Mouse (Mus musculus): Measurements from ENCODE around the gene Crb3. TPM values are rescaled to one million over a fixed set of nuclear protein-coding genes. Genes with fewer than 3 reads are reported as not detected.
"Not testable (repeated sequence)": the region's sequence is repeated elsewhere in the genome, so short reads cannot be mapped to it uniquely, and the experiment has no call there.

Crb3 gene
- polyA plus RNA-seq, 1 experiment from 2014 or later = 62.6 TPM

DNA sequence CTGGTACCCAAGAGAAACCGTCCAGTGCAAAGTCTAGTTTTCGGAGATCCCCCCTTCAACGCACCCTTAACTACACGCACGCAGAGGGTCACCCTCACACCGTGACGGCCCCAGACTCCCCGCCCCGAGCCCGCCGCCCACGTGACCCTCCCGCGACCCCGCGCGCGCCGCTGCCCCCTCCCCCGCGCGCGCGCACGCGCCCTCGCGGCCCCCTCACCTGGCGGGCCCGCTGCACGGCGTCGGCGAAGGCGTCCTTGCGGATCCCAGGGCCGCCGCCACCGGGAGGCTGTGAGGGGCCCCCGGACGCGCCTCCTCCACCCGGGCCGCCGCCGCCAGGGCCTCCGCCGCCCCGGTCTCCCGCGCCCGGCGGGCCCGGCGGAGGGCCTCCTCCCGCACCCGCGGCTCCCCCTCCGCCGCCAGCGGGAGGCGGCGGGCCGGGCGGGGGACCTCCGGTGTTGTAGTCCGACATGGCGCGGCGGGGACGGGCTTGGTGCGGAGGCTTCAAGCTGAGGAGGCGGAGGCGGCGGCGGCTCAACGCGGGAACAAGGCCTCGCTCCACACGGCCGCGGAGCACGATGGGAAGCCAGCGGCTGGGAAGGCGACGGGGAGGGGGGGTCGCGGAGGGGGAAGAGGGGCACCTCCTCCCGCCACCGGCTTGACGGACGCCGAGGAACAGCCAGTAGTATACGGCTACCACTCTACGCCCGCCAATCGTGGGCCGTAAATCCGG lies 27.8 kb upstream of the Crb3 start, which contains the start of gene Khsrp:
Khsrp (minus strand) TSS at position 592 of the 730 bp plus-strand sequence.
- Histone ChIP-seq H3K4me3 (ENCODE audit: low read length) (peak within 1 kb of the TSS; percentile 89), H3K27me3 (ENCODE audit: control insufficient read depth, insufficient read depth, low read depth, low read length) (no peaks in the 10 kb centered on the region), H3K4me2 (ENCODE audit: low read depth, low read length) (peak within 1 kb of the TSS; percentile 92), H3K36me3 (ENCODE audit: control insufficient read depth, insufficient read depth, low read length) (peaks cover 11% of the 10 kb centered on the region), H3K4me1 (replicated peaks; ENCODE audit: control insufficient read depth, insufficient read depth, low read length) (peaks cover 14% of the 10 kb centered on the region), H3K9ac (ENCODE audit: low read length) (peak within 1 kb of the TSS; percentile 99), H3K27ac (ENCODE audit: low read length) (peak within 1 kb of the TSS; percentile 93), H3K9me3 (ENCODE audit: control insufficient read depth, low read length) (no peaks in the 10 kb centered on the region)
- ATAC-seq (ENCODE audit: low read depth) = no peak
- WGBS = 0% methylated on average over 45 of the region's 99 CpGs

DNA sequence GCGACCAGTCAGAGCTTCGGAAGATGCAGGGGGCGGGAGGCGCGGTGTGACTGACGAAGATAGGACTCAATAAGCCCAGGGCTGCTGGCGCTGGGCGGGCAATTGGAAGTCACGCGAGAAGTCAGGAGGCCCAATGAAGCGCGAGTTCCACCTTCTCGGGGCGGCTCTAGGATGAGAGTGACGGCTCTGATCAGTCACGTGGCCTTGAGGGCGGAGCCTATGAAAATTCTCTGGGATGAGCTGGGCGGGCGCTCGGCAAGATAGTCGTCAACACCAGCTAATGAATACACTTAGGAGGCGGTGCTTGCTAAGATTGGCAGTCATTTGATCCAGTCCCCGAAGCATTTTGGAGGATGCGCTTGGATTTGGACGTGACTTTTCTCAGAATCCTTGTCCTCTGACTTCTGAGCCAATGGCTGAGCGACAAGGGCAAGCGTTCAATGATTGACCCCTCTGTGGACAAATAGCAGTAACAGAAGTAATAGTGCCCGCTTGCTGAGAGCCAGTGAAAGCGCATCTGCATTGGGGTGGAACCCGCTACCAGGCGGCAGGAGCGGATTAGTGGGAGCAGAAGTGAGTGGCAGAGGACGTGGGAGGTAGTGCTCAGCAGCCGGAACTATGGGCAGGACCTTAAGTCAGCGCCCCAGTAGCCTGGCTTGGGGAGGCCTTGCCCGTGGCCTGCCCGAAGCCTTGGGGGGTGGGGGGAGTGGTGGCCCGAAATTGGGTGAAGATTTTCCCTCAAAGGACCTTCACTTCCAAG lies 27.1 kb upstream of the Crb3 start:
- peak overlapping the region; percentile 89 for H3K27ac ChIP-seq (ENCODE audit: low read length)
- H3K4me1 ChIP-seq (replicated peaks; ENCODE audit: control insufficient read depth, insufficient read depth, low read length) = peaks cover 14% of the 10 kb centered on the region
- under 1% methylated on average over 38 of the region's 38 CpGs for WGBS
- peak; percentile 96 for ATAC-seq (ENCODE audit: low read depth)
- H3K36me3 ChIP-seq (ENCODE audit: control insufficient read depth, insufficient read depth, low read length) = peaks cover 7% of the 10 kb centered on the region
- H3K9ac ChIP-seq (ENCODE audit: low read length) = peak overlapping the region; percentile 66
- no peaks in the 10 kb centered on the region for H3K9me3 ChIP-seq (ENCODE audit: control insufficient read depth, low read length)
- H3K4me3 ChIP-seq (ENCODE audit: low read length) = peak overlapping the region; percentile 48
- H3K4me2 ChIP-seq (ENCODE audit: low read depth, low read length) = peak overlapping the region; percentile 60
- H3K27me3 ChIP-seq (ENCODE audit: control insufficient read depth, insufficient read depth, low read depth, low read length) = no peaks in the 10 kb centered on the region

DNA sequence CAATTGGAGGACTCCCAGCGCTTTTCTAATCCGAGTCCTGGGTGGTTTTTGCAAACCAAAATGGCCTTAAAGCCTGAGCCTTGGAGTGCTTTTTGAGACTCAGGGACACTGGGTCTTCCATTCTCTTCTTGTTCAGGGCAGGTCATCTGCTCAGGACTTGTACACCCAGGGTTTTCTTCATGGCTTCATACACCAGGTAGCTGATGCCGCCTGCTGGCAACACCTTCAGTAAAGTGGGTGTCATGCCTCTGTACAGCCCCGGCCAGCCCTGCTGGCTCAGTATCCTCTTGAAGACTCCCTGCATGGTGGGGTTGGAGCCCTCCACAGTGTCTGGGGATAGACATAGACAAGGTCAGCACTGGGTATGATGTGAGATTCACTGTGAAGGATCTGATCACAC lies 26.1 kb upstream of the Crb3 start:
- Histone ChIP-seq H3K9me3 (ENCODE audit: control insufficient read depth, low read length) (no peaks in the 10 kb centered on the region), H3K27me3 (ENCODE audit: control insufficient read depth, insufficient read depth, low read depth, low read length) (peaks cover under 1% of the 10 kb centered on the region; the same call in 1 of the 2 replicates), H3K4me1 (replicated peaks; ENCODE audit: control insufficient read depth, insufficient read depth, low read length) (peaks cover 14% of the 10 kb centered on the region), H3K27ac (ENCODE audit: low read length) (no peak overlapping the region), H3K9ac (ENCODE audit: low read length) (no peak overlapping the region), H3K4me2 (ENCODE audit: low read depth, low read length) (no peak overlapping the region), H3K4me3 (ENCODE audit: low read length) (no peak overlapping the region), H3K36me3 (ENCODE audit: control insufficient read depth, insufficient read depth, low read length) (peaks cover 4% of the 10 kb centered on the region)
- 89% methylated on average over 4 of the region's 4 CpGs for WGBS
- no peak for ATAC-seq (ENCODE audit: low read depth)

DNA sequence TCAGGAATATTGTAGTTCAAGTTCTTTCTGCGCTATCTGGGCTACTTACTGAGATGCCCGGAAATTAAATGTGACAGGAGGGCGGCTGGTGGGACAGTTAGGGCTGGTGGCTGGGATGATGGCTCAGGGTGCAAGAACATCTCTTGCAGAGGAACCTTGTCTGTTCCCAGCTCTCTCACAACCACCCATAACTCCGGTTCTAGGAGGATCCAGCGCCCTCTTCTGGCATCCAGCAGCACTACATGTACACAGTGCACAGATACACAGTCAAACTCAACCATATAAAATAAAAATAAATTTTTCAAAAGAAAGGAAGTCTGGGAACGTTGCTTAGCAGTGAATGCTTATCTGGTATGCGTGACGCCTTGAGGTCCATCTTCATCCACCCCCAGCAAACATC lies 19.9 kb upstream of the Crb3 start:
- Histone ChIP-seq H3K4me1 (replicated peaks; ENCODE audit: control insufficient read depth, insufficient read depth, low read length) (no peaks in the 10 kb centered on the region), H3K4me3 (ENCODE audit: low read length) (no peak overlapping the region), H3K9me3 (ENCODE audit: control insufficient read depth, low read length) (no peaks in the 10 kb centered on the region), H3K27me3 (ENCODE audit: control insufficient read depth, insufficient read depth, low read depth, low read length) (peaks cover 2% of the 10 kb centered on the region; the same call in 1 of the 2 replicates), H3K36me3 (ENCODE audit: control insufficient read depth, insufficient read depth, low read length) (no peaks in the 10 kb centered on the region), H3K9ac (ENCODE audit: low read length) (no peak overlapping the region), H3K4me2 (ENCODE audit: low read depth, low read length) (no peak overlapping the region), H3K27ac (ENCODE audit: low read length) (no peak overlapping the region)
- ATAC-seq (ENCODE audit: low read depth) = no peak
- 33% methylated on average over 8 of the region's 8 CpGs for WGBS

DNA sequence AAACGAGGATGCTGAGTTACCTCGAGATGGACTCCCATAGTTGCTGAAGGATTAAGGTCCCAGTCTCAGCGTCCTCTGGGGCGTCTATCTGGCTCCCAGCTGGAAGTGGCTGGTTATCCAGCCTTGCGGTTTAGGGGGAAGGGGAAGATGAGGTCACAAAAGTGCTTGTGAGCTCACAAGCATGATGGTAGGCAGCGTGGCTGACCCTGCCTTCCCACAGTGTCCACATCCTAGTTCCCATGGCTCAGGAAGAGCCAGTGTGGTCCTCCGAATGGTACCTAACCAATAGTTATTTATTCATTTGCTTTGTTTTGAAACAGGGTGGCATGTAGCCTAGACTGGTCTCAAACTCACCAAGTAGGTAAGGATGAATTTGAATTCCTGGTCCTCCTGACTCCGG lies 17.4 kb upstream of the Crb3 start, which contains the start of gene Slc25a41:
Slc25a41 (minus strand) TSS at position 101 of the 400 bp plus-strand sequence.
- Histone ChIP-seq H3K9me3 (ENCODE audit: control insufficient read depth, low read length) (no peaks in the 10 kb centered on the region), H3K4me3 (ENCODE audit: low read length) (no peak within 1 kb of the TSS), H3K4me2 (ENCODE audit: low read depth, low read length) (no peak within 1 kb of the TSS), H3K27me3 (ENCODE audit: control insufficient read depth, insufficient read depth, low read depth, low read length) (peaks cover 2% of the 10 kb centered on the region; the same call in 1 of the 2 replicates), H3K9ac (ENCODE audit: low read length) (no peak within 1 kb of the TSS), H3K27ac (ENCODE audit: low read length) (no peak within 1 kb of the TSS), H3K36me3 (ENCODE audit: control insufficient read depth, insufficient read depth, low read length) (no peaks in the 10 kb centered on the region), H3K4me1 (replicated peaks; ENCODE audit: control insufficient read depth, insufficient read depth, low read length) (no peaks in the 10 kb centered on the region)
- no peak for ATAC-seq (ENCODE audit: low read depth)
- 68% methylated on average over 8 of the region's 8 CpGs for WGBS

DNA sequence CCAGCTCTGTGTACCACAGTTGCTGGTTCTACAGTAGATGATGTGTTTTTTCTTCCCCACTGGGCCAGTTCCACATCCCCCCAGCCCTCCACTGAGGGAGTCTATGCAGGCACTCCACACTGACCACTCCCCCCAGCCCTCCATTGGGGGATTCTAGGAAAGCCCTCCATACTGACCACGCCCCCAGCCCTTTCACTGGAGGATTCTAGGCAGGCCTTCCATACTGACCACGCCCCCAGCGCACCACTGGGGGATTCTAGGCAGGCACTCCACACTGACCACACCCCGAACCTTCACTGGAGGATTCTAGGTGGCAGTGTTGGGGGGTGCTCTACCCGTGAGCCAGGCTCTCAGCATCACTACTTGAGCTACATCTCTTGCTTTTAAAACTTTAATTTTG lies 11.5 kb upstream of the Crb3 start:
- H3K27me3 ChIP-seq (ENCODE audit: control insufficient read depth, insufficient read depth, low read depth, low read length) = no peaks in the 10 kb centered on the region
- peak; percentile 53; the same call in 1 of the 2 replicates for ATAC-seq (ENCODE audit: low read depth)
- H3K4me3 ChIP-seq (ENCODE audit: low read length) = no peak overlapping the region
- no peak overlapping the region for H3K27ac ChIP-seq (ENCODE audit: low read length)
- no peaks in the 10 kb centered on the region for H3K9me3 ChIP-seq (ENCODE audit: control insufficient read depth, low read length)
- no peaks in the 10 kb centered on the region for H3K36me3 ChIP-seq (ENCODE audit: control insufficient read depth, insufficient read depth, low read length)
- no peaks in the 10 kb centered on the region for H3K4me1 ChIP-seq (replicated peaks; ENCODE audit: control insufficient read depth, insufficient read depth, low read length)
- no peak overlapping the region for H3K9ac ChIP-seq (ENCODE audit: low read length)
- 28% methylated on average over 5 of the region's 5 CpGs for WGBS
- no peak overlapping the region for H3K4me2 ChIP-seq (ENCODE audit: low read depth, low read length)

DNA sequence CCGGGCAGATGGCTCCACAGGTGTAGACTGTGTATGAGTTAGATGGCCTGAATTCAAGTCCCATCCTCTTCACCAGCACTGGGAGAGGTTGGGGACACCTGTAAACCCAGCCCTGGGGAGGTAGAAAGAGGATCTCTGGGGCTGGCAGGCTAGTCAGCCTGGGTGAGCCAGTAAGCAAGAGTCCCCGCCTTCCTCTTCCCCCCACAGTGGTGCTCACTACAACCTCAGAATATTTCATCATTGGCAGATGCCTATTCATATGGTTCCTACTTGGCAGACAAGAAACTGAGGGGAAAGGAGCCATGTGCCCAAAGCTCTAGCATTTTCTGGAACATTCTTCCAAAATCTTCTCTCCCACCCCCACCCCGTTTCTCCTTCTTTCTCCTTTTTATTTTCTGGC lies 10.1 kb upstream of the Crb3 start:
- no peak for ATAC-seq (ENCODE audit: low read depth)
- Histone ChIP-seq H3K36me3 (ENCODE audit: control insufficient read depth, insufficient read depth, low read length) (no peaks in the 10 kb centered on the region), H3K4me3 (ENCODE audit: low read length) (no peak overlapping the region), H3K27ac (ENCODE audit: low read length) (no peak overlapping the region), H3K27me3 (ENCODE audit: control insufficient read depth, insufficient read depth, low read depth, low read length) (no peaks in the 10 kb centered on the region), H3K4me1 (replicated peaks; ENCODE audit: control insufficient read depth, insufficient read depth, low read length) (no peaks in the 10 kb centered on the region), H3K9me3 (ENCODE audit: control insufficient read depth, low read length) (no peaks in the 10 kb centered on the region), H3K9ac (ENCODE audit: low read length) (no peak overlapping the region), H3K4me2 (ENCODE audit: low read depth, low read length) (no peak overlapping the region)
- 82% methylated on average over 3 of the region's 3 CpGs for WGBS

DNA sequence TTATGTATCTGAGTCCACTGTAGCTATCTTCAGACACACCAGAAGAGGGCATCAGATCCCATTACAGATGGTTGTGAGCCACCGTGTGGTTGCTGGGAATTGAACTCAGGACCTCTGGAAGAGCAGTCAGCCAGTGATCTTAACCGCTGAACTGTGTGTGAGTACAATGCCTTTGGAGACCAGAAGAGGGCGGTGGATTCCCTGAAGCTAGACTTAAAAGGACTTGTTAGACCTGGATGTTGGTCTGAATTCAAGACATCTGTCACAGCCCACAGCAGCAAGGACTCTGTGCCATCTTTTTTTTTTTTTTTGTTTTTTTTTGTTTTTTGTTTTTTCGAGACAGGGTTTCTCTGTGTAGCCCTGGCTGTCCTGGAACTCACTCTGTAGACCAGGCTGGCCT lies 7.2 kb upstream of the Crb3 start:
- not testable (repeated sequence) for H3K36me3 ChIP-seq (ENCODE audit: control insufficient read depth, insufficient read depth, low read length); H3K27ac ChIP-seq (ENCODE audit: low read length); H3K4me3 ChIP-seq (ENCODE audit: low read length); H3K9me3 ChIP-seq (ENCODE audit: control insufficient read depth, low read length); H3K4me2 ChIP-seq (ENCODE audit: low read depth, low read length); ATAC-seq (ENCODE audit: low read depth); H3K27me3 ChIP-seq (ENCODE audit: control insufficient read depth, insufficient read depth, low read depth, low read length); H3K4me1 ChIP-seq (replicated peaks; ENCODE audit: control insufficient read depth, insufficient read depth, low read length); H3K9ac ChIP-seq (ENCODE audit: low read length)
- WGBS = 82% methylated on average over 4 of the region's 4 CpGs

DNA sequence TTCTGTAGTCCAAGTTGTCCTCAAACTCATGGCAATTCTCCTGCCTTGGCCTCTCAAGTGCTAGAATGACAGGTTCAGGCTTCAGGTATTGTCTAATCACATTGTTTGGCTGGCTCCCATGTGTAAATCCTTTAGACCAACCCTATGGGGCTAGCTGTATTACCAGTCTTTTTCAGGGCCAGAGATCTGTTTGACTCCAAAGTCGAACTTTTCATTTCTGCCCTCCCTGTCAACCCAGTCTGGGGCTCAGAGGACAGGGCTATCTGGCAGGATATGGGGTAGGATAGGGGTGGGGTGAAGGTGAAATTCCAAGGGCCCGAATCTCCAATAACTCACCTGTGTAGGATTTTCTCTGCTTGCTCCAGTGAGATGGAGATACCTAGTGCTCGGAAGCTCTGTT lies 2.7 kb upstream of the Crb3 start:
- Histone ChIP-seq H3K36me3 (ENCODE audit: control insufficient read depth, insufficient read depth, low read length) (no peaks in the 10 kb centered on the region), H3K4me2 (ENCODE audit: low read depth, low read length) (no peak overlapping the region)
- no peak for ATAC-seq (ENCODE audit: low read depth)

More for the DNA sequence above, 2.7 kb upstream of the Crb3 start:
- Histone ChIP-seq H3K27me3 (ENCODE audit: control insufficient read depth, insufficient read depth, low read depth, low read length) (peaks cover 4% of the 10 kb centered on the region), H3K9ac (ENCODE audit: low read length) (no peak overlapping the region), H3K4me3 (ENCODE audit: low read length) (no peak overlapping the region), H3K27ac (ENCODE audit: low read length) (no peak overlapping the region), H3K4me1 (replicated peaks; ENCODE audit: control insufficient read depth, insufficient read depth, low read length) (peaks cover 7% of the 10 kb centered on the region), H3K9me3 (ENCODE audit: control insufficient read depth, low read length) (no peaks in the 10 kb centered on the region)
- WGBS = 76% methylated on average over 3 of the region's 3 CpGs
